Mouse (Mus musculus): ENCODE measurements around the gene Jak1.

DNA sequence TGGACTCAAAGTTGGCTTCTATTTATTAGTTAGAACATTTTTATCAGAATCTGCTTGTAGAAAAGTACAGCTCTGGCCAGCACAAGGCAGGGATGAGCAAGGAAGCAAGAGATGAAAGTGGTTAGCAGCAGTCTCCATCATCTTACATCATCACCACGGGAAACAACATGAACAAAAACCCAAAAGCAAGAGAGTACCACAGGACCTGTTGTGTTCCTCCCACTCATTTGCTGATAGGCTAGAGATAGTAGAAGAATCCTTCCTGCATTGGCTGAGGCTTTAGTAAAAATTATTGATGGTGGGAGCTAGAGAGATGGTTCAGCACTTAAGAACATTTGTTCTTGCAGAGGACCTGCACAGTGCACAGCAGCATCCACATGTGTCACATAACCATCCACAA, 70.9 kb downstream of the Jak1 start:
- TF ChIP-seq CTCF (IDR thresholded peaks at IDR 0.05; ENCODE audit: borderline replicate concordance, extremely low read depth, insufficient read depth, insufficient read length) (no peak), POLR2A (IDR thresholded peaks at IDR 0.05; ENCODE audit: borderline replicate concordance, extremely low read depth, insufficient read depth, insufficient read length, poor library complexity, severe bottlenecking) (no peak)

Measured in brain, embryonic 14.5 days (tissue).